Mouse (Mus musculus): ENCODE measurements around the gene Hist1h2bc.
"Not testable (repeated sequence)": the region's sequence is repeated elsewhere in the genome, so short reads cannot be mapped to it uniquely, and the experiment has no call there.

Gene Hist1h2bc

GRCm38 (mm10) chr13:23699767-23700166, 15.8 kb downstream of the Hist1h2bc start:
- DNase-seq (ENCODE audit: low spot score) = no peak

DNA sequence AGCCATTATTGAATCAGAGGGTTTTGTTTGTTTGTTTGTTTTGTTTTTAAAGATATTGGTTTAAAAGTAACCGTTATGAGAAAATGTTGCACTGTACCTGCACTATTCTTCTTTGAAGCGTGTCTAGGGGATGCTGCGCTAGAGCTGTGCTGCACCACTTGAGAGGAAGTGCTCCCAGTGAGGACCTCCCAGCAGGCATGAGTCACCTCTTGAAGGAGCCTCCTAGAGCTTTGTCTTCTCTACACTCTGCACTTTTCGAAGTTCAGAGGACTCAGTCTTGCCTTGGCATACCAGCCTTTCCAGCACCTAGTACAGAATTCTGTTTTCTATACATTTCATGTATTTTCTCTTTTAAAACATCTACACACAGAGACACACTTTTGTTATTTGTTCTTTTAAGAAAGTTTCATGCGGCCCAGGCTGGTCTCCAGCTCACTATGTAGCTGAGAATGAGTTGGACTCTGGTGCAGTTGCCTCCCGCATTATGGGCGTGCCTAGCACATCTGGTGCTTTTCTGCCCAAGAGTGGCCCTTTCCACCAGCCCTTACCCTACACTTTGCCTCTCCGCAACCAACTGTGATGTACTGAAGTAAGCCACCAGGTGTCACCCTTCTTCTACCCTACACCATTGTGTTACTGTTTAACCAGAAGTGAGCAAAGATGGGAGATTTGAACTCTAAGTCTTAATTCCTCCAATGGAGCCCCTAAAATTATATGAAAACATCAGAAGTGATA, 17.0 kb downstream of the Hist1h2bc start:
- DNase-seq (ENCODE audit: low spot score) = no peak

DNA sequence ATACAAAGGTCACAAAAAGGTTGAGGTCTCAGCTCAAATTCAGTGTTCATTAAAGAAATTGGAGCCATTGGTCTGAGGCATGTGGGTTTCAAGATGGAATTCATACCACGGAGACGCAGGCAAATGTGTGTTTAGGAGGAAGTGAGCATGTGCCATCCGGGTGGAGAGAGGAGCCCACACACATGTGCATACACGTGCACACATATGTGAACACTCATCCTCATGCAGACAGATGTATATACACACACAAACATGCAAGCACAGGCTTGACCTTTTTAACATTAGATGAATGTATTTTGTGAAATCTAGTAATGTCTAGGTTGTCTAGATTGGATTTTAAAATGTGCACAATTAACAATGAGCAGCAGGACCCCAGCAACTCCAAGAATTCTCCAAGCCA, 18.2 kb downstream of the Hist1h2bc start:
- DNase-seq (ENCODE audit: low spot score) = no peak

DNA sequence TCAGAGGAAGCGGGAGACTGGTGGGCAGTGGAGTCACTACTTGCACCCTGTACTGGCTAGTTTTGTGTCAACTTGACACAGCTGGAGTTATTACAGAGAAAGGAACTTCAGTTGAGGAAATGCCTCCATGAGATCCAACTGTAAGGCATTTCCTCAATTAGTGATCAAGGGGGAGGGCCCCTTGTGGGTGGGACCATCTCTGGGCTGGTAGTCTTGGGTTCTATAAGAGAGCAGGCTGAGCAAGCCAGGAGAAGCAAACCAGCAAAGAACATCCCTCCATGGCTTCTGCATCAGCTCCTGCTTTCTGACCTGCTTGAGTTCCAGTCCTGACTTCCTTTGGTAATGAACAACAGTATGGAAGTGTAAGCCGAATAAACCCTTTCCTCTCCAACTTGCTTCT, 18.8 kb downstream of the Hist1h2bc start:
- DNase-seq (ENCODE audit: low spot score) = not testable (repeated sequence)

DNA sequence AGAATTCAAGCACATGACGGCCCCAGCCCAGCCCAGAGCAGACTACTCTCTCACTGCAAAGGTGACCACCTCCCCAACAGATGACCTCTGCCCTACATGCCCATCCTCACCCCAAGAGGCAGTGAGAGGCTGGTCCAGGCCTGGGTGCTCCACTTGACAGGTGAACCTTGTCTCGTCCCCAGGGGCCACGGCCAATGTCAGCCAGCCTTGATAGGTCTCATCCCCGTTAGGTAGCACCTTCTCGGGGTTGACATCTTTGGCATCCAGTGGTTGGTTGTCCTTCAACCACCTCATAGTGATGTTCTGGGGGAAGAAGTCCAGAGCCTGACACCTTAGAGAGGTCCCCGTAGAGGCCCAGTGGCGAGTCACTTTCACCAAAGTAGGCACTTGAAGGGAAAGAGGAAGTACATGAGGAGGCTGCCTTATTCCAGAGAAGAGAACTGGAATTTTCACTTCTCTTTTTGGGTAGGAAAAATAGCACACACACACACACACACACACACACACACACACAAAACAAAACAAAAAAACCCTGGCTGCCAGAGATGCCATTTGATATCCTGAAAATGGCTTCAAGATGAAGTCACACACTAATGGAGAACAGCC, 21.9 kb downstream of the Hist1h2bc start:
- no peak for DNase-seq (ENCODE audit: low spot score)

DNA sequence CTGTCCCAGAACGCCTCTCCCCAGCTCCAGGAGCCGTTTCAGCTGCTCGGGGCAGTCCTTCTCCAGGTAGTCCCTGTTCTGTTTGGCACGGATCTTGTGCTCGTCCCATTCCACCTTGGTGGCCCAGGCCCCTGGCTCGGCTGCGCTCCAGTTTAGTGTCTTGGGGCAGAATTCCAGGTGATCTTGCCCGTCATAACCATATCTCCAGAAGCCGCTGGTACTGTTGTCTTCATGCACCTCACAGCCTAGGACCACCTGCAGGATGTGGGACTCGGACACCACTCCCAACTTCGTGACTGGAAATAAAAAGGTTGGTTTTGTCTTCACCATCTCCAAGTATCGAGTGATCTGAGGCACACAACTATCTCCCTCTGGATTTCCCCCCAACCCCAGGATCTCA, 22.8 kb downstream of the Hist1h2bc start:
- DNase-seq (ENCODE audit: low spot score) = no peak

DNA sequence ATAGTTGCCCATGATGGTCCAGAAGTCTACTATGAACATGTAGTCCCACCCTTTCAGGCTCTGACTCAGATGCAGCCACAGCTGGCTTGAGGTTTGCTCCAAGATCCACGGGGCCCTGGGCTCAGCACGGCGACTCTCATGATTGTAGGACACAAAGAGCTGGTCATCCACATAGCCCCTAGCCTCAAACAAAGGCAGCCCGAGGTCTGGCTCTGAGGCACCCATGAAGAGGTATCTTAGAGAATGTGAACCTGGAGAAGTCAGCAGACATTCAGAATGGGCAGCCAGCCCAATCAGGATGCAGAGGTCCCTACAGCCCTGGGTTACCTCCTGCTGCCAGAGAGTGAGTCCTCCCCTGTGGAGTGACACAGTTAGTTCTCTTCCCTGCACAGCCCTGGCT, 24.0 kb downstream of the Hist1h2bc start:
- DNase-seq (ENCODE audit: low spot score) = no peak

- DNase-seq (ENCODE audit: low spot score) = no peak
These were observed 24.7 kb downstream of the Hist1h2bc start for GRCm38 (mm10) chr13:23708654-23709053.

GRCm38 (mm10) chr13:23709714-23710373, 25.8 kb downstream of the Hist1h2bc start:
- DNase-seq (ENCODE audit: low spot score) = no peak

GRCm38 (mm10) chr13:23710374-23711089, 26.5 kb downstream of the Hist1h2bc start, which contains the start of gene Hfe:
TSS of gene Hfe (minus strand) at chr13:23710854.
- DNase-seq (ENCODE audit: low spot score) = peak; percentile 28

GRCm38 (mm10) chr13:23716261-23717042, 32.5 kb downstream of the Hist1h2bc start:
- no peak for DNase-seq (ENCODE audit: low spot score)

DNA sequence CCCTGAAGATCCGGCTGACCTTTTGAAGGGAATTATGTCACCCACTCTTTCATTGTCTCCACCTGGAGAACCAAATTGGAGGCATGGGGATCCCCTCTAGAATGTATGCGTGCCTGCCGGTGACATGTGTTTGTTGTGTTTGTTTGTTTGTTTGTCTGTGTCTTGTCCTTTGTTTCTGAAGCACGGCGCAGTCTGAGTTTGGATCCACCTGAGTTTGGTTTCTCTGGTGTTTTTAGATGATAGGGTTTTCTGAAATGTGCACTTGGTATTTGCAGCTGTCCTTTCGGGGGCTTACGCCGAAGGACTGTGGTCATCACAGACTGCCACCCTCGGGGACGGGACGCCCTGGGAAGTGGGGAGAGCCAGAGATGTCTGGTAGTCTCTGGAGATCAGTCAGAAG, 33.2 kb downstream of the Hist1h2bc start:
- no peak for DNase-seq (ENCODE audit: low spot score)

GRCm38 (mm10) chr13:23717593-23718245, 33.7 kb downstream of the Hist1h2bc start:
- not testable (repeated sequence) for DNase-seq (ENCODE audit: low spot score)

- no peak for DNase-seq (ENCODE audit: low spot score)
These were observed 40.2 kb downstream of the Hist1h2bc start for GRCm38 (mm10) chr13:23724239-23724638.

DNA sequence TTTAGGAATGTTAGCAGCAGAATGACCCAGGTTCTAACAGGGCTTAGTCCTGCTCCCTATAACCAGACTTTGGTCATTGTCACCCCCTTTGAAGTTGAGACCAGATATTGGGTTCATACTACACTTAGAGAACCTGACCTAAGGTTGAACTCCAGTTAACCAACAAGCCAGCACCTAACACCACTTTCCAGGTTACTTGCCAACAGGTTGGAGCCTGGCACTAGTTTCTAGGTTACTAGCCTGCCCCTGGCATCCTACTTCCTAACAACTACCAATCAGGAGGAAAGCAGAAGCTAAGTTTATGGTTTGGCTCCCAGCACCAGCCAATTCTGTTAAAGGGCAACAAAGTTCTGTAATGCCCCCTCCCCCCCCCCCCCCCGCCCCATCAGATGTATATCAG, 41.2 kb downstream of the Hist1h2bc start:
- no peak for DNase-seq (ENCODE audit: low spot score)

DNA sequence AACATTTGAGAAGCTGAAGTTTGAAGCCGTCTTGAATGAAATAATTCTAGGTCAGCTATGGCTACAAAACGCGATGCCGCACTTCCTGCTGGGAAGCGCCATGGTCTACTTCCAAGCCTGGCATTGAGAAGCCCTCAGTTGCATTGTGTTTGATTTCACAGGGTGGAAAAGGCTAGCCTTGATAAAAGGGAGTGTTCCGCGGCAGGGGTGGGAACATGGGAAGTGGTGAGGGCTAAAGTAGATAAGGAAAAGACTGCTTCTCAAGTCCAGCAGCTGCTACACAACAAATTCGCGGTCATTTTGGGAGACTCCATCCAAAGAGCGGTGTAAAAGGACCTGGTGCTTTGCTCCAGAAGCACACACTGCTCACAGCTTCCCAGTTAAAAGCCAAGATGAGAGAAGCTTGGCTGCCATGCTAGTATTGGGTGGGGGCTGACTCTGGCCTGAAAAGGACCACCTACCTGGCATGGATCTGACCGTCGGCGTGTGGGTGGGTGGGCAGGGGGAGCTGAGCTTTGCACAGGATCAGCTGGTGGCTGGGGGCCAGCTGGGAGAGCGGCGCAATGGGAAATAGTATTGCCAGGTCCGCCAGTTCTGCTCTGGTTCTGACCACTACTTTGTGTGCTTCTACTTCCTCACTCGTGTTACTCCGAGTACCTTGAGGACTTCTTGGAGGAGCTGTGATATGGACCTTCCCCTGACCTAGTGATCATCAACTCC, 44.6 kb downstream of the Hist1h2bc start:
- DNase-seq (ENCODE audit: low spot score) = no peak

DNA sequence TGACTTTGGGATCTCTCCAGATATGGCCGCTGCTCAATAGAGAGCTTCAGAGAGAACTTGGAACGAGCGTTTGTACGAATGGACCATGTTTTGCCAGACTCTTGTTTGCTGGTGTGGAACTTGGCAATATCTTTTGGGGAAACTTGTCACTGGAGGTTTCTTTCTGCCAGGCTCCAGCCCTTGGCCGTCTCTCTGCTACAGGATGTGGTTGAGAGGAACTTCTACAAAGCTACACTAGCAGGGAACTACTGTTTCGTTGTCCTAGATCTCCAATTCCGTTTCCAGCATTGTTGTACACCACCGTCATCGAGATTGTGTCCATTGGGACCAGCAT, 45.2 kb downstream of the Hist1h2bc start:
- DNase-seq (ENCODE audit: low spot score) = no peak

DNA sequence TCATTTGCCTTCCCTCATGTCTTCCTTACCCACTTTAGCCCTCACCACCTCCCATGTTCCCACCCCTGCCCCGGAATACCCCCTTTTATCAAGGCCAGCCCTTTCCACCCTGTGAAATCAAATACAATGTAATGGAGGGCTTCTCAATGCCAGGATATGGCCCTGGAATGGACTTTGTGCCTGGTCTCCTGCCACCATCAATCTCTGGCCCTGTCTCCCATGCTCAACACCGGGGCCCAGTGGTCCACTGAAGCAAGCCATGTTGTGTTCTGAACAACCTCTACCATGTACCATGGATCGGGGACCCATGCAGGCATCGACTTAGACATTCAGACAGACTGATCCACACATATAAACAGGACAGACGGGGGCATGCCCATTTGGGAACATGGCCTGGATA, 45.7 kb downstream of the Hist1h2bc start:
- no peak for DNase-seq (ENCODE audit: low spot score)

GRCm38 (mm10) chr13:23730479-23730878, 46.5 kb downstream of the Hist1h2bc start:
- DNase-seq (ENCODE audit: low spot score) = no peak

DNA sequence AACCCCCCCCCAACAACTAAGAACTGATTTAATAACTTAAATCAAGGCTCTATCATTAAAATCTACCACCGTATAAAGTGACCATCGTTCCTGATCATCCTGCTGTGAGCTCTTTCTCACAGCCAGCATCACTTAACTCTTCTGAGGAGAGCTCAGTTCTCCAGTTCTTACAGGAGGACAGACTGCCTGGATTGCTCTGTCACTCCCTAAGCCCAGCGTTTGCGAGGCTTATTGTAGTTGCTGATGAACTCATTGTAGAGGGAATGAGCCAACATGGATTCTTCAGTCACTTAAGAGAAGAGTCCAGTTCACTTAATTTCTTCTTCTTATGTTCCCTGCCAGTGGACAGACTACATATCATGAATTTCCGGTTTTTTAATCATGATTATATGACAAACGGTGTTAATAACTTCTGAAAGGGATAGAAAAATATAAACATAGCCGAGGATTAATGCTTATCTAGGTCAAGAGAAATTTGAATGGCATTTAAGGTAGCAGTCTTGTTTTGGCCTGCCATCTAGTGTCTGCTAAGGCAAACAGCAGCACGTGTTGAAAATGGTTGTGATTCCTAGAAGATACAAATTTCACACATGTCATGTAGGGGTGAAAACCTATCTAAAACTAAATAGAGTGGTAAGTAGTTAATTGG, 48.3 kb downstream of the Hist1h2bc start:
- DNase-seq (ENCODE audit: low spot score) = no peak
